Mouse (Mus musculus): ENCODE results near the gene Zfp511. TPM values are rescaled to one million over a fixed set of nuclear protein-coding genes. Genes with fewer than 3 reads are reported as not detected.

Gene Zfp511
- 32.2 and 32.9 TPM in 2 replicates for polyA plus RNA-seq (2015; fragmentation: Nextera tagmentation; extraction: Ambion mirVana)

DNA sequence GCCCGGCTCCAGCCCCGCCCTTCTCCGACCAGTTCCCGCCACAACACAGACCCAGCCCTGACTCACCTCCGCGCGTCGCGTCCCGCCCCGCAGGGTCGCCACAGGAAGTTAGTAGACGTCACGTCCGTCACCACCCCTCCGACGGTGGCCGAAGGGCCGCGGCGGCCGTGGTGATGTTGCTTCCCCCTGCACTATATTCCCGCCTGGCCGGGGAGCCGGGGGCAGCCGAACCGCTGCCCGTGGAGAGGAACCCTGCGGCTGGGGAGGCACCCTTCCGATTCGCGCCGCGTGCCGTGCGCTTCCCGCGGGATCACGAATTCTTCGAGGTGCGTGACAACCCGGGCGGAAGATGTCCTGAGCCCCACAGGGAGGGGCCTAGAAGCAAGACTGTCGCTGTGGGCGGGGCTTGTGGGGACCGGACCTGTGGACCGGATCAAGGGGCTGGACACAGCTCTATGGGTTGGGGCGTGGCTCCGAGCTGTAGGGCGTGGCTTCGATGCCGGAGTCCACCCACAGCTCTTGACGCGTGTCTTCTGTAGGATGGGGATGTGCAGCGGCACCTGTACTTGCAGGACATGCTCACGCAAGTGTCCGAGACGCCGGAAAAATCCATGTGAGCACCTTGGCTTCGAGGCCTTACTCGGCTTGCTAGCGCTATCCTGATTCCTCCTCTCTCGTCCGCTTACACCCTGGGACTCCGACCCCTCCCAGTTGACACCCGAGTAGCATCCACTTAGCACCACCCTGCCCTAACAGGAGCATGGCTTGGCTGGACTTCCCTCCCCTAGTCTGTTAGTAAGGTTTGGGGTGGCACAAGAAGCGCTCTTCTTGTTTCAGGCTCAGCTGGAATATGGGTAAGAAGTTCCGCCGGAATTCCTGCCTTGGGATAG lies at the start of gene Zfp511, which contains the start of gene Tubgcp2:
Gene Zfp511 (plus strand): TSS at position 111 of the 890 bp plus-strand sequence.
Gene Tubgcp2 (minus strand): TSS at position 389 of the 890 bp plus-strand sequence.
- Histone ChIP-seq H3K27ac (peak within 1 kb of the TSS; percentile 90), H3K9me3 (no peaks in the 10 kb centered on the region), H3K4me3 (replicated peaks) (peak within 1 kb of the TSS; percentile 87), H3K4me1 (replicated peaks) (peaks cover 12% of the 10 kb centered on the region), H3K9ac (peak within 1 kb of the TSS; percentile 84), H3K4me2 (replicated peaks) (peak within 1 kb of the TSS; percentile 94), H3K27me3 (replicated peaks) (no peaks in the 10 kb centered on the region), H3K36me3 (peaks cover 16% of the 10 kb centered on the region)
- peak; percentile 99 for ATAC-seq
- WGBS: 1% methylated on average over 68 of the region's 69 CpGs

GRCm38 (mm10) chr7:139988272-139988671 lies 47.9 kb upstream of the Zfp511 start:
- H3K4me2 ChIP-seq (replicated peaks): no peak overlapping the region
- H3K9me3 ChIP-seq: no peaks in the 10 kb centered on the region
- no peaks in the 10 kb centered on the region for H3K36me3 ChIP-seq
- WGBS: 90% methylated on average over 9 of the region's 9 CpGs
- H3K27me3 ChIP-seq (replicated peaks): no peaks in the 10 kb centered on the region
- no peak overlapping the region for H3K27ac ChIP-seq
- H3K4me1 ChIP-seq (replicated peaks): no peaks in the 10 kb centered on the region
- ATAC-seq: no peak
- no peak overlapping the region for H3K4me3 ChIP-seq (replicated peaks)
- H3K9ac ChIP-seq: no peak overlapping the region

DNA sequence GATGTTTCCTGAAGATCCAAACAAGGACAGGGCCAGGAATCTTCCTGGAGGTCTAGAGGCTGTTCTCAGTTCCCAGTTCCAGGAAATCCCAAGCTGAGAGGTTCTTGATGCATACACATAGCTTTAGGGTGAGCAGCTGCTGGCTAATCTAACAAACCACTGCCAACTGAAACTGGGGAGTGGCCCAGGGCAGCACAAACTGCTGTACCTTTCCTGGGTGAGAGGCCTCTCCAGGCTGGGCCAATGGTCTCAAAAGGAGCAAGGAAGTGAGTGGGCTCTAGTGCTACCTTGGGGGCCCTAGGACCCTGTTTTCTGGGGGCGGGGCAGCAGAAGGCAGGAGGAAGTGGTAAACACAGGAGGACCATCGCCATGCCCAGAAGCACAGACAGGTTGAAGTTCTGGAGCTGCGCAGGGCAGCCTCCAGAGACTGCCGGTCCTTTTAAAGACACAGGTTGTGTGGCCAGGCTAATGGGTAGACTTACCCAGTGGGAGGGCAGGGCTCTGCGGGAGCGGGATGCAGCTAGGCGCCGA lies 45.3 kb upstream of the Zfp511 start:
- no peaks in the 10 kb centered on the region for H3K9me3 ChIP-seq
- no peak overlapping the region for H3K27ac ChIP-seq
- H3K4me1 ChIP-seq (replicated peaks): no peaks in the 10 kb centered on the region
- no peak overlapping the region for H3K4me3 ChIP-seq (replicated peaks)
- ATAC-seq: peak; percentile 37; the same call in 1 of the 2 replicates
- 68% methylated on average over 8 of the region's 8 CpGs for WGBS
- H3K4me2 ChIP-seq (replicated peaks): no peak overlapping the region
- H3K9ac ChIP-seq: no peak overlapping the region
- H3K36me3 ChIP-seq: no peaks in the 10 kb centered on the region
- H3K27me3 ChIP-seq (replicated peaks): no peaks in the 10 kb centered on the region

DNA sequence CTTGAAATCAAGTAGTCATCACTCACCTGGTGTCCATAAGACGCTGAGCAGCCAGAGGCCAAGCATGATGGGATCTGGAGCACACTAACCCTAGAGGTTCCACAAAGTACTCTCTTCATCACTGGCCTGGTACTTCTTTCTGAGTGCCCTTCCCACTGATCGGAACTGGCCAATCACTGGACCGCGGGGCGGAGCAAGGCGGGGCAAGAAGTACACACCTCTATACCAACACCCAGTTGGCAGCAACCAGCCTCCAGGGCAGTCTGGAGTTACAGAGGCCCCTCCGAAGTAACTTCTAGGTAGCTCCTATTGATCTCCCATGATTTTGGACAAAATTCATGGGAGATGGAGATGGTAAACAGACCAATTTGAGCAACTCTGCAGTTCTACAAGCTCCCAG lies 43.8 kb upstream of the Zfp511 start, which contains the start of gene Adam8:
Gene Adam8 (minus strand): TSS at position 157 of the 400 bp plus-strand sequence.
- Histone ChIP-seq H3K4me1 (replicated peaks) (no peaks in the 10 kb centered on the region), H3K9ac (no peak within 1 kb of the TSS), H3K36me3 (peaks cover 6% of the 10 kb centered on the region), H3K4me2 (replicated peaks) (no peak within 1 kb of the TSS), H3K4me3 (replicated peaks) (no peak within 1 kb of the TSS), H3K27me3 (replicated peaks) (no peaks in the 10 kb centered on the region), H3K9me3 (no peaks in the 10 kb centered on the region), H3K27ac (no peak within 1 kb of the TSS)
- peak; percentile 77 for ATAC-seq
- 24% methylated on average over 7 of the region's 7 CpGs for WGBS

DNA sequence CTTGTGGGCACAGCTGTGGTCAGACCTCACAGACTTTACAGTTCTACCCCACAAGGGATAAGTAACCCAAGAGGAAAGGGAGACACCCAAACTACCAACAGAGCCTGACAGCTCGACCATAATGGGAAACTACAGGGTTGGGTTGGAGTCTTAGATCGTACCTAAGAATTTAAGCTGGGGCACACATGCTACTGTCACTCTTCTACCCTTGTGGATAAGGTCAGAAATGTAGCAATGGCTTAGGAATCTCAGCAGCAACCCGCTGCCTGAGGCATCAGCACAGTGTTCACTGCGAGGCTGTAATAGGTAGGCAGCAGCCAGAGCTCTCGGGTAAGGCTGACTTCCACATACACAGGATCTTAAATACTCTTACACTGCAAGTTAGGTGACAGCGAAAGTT lies 42.7 kb upstream of the Zfp511 start:
- no peak overlapping the region for H3K27ac ChIP-seq
- H3K4me1 ChIP-seq (replicated peaks): no peaks in the 10 kb centered on the region
- H3K4me2 ChIP-seq (replicated peaks): no peak overlapping the region
- no peak overlapping the region for H3K9ac ChIP-seq
- H3K4me3 ChIP-seq (replicated peaks): no peak overlapping the region
- no peak for ATAC-seq
- H3K27me3 ChIP-seq (replicated peaks): no peaks in the 10 kb centered on the region
- 91% methylated on average over 6 of the region's 6 CpGs for WGBS
- no peaks in the 10 kb centered on the region for H3K9me3 ChIP-seq
- peaks cover 8% of the 10 kb centered on the region for H3K36me3 ChIP-seq

- Histone ChIP-seq H3K4me3 (replicated peaks) (no peak overlapping the region), H3K27ac (no peak overlapping the region), H3K9ac (no peak overlapping the region), H3K36me3 (peaks cover 11% of the 10 kb centered on the region), H3K4me2 (replicated peaks) (no peak overlapping the region), H3K4me1 (replicated peaks) (no peaks in the 10 kb centered on the region), H3K27me3 (replicated peaks) (no peaks in the 10 kb centered on the region), H3K9me3 (no peaks in the 10 kb centered on the region)
- 76% methylated on average over 4 of the region's 4 CpGs for WGBS
- ATAC-seq: no peak
Observed at GRCm38 (mm10) chr7:139994202-139994601, 42.0 kb upstream of the Zfp511 start.

DNA sequence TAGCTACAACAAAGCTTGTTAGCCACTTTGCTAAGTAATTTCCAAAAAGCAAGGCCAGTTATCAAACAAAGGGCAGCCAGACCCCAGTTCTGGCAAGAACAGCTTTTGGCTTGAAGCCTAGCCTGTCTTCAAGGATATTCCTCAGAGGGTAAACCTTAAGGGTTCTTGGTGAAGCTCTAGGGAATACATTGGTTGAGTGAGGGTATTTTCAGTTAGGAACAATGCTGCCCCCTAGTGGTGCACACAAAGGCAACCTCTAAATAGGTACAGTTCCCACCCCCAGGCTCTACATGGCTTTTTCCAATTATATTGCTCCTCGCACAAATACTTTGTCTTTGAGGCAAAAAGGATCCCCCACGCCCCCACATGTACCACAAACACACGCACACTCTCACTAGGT lies 41.5 kb upstream of the Zfp511 start:
- Histone ChIP-seq H3K4me3 (replicated peaks) (no peak overlapping the region), H3K9me3 (no peaks in the 10 kb centered on the region), H3K4me2 (replicated peaks) (no peak overlapping the region), H3K4me1 (replicated peaks) (no peaks in the 10 kb centered on the region), H3K36me3 (peaks cover 11% of the 10 kb centered on the region), H3K9ac (no peak overlapping the region), H3K27me3 (replicated peaks) (no peaks in the 10 kb centered on the region), H3K27ac (no peak overlapping the region)
- no peak for ATAC-seq
- 47% methylated on average over 3 of the region's 3 CpGs for WGBS

DNA sequence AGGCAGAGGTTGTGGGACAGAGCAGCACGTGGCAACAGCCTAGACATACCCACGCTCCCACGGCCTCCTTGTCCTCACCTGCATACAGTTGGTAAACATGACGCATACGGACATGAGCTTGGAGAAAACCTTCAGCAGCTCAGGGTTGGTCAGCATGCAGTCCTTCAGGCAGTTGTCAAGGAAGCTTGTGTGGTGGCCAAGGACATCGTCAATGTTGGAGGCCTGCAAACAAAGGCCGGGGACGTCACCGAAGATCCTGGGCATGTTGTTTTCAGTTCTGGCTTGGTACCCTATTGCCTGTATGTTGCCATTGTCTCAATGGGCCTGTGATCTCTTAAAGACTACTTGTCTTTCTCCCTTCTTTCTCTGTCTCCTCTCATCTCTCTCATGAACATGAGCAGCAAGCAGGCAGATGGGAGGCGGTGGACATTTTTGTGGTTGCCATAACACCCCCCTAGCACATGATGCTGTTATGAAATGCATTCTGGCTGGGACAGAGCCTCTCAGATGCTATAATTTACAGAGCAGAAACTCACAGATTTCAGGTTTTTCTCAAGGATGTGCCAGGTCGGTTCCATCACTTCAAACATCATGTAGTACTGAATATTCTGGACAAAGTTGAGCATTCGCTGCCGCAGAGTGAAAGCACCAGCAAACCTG lies 37.4 kb upstream of the Zfp511 start:
- Histone ChIP-seq H3K4me2 (replicated peaks) (no peak overlapping the region), H3K4me1 (replicated peaks) (no peaks in the 10 kb centered on the region), H3K9me3 (no peaks in the 10 kb centered on the region), H3K4me3 (replicated peaks) (no peak overlapping the region), H3K36me3 (peaks cover 27% of the 10 kb centered on the region), H3K27me3 (replicated peaks) (no peaks in the 10 kb centered on the region), H3K9ac (no peak overlapping the region), H3K27ac (no peak overlapping the region)
- no peak for ATAC-seq
- WGBS: 92% methylated on average over 13 of the region's 13 CpGs

DNA sequence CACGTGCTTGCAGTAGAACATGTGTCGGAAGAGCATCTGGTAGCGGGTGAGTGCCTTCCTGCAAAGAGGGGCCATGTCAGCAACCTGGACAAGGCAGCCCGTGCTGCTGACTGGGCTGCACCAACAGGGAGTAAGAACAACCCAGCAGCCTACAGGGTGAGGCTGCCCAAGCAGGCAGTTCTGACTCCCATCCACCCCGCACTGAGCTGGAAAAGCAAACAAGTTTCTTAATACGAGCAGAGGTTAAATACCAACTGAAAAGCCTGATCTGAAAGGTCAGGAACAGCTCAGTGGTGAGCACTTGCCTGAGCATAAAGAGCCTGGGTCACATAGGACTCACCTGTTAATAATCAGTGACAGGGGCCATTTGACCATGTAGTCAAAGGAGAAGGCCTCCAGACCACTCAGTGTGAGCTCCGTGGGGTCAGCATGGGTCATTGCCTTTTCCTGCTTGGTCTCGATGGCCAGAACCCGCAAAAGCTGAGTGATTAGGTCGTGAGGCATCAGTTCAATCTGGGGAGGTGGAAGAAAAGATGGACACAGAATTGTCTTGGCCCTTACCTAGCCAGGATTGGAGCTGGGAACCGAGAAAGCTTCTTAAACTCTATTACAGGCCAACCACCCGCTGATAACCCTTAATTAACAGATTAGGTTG lies 35.0 kb upstream of the Zfp511 start:
- H3K27me3 ChIP-seq (replicated peaks): no peaks in the 10 kb centered on the region
- 86% methylated on average over 12 of the region's 12 CpGs for WGBS
- H3K36me3 ChIP-seq: peaks cover 42% of the 10 kb centered on the region
- H3K4me3 ChIP-seq (replicated peaks): no peak overlapping the region
- H3K4me1 ChIP-seq (replicated peaks): no peaks in the 10 kb centered on the region
- no peak overlapping the region for H3K4me2 ChIP-seq (replicated peaks)
- H3K9me3 ChIP-seq: no peaks in the 10 kb centered on the region
- H3K27ac ChIP-seq: no peak overlapping the region
- ATAC-seq: no peak
- H3K9ac ChIP-seq: no peak overlapping the region

DNA sequence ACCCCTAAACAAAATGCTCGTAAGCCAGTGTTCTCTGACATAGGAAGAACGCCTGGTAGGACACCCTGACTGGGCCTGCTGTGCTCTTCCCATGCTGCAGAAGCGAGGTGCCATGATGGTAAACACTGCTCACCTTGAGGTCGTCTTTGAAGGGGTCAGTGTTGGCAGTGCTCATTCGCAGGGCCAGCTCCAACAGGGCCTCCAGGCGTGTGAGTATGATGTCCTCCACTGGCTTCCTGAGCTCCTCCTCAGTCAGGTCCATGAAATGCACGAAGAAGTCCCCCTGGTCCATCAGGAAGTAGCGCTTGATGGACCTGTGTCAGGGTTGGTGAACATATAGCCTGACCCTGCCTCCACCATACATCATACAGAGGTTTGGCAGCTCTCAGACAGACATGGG lies 31.5 kb upstream of the Zfp511 start:
- H3K27me3 ChIP-seq (replicated peaks): no peaks in the 10 kb centered on the region
- peaks cover 37% of the 10 kb centered on the region for H3K36me3 ChIP-seq
- H3K4me2 ChIP-seq (replicated peaks): no peak overlapping the region
- H3K4me3 ChIP-seq (replicated peaks): no peak overlapping the region
- H3K27ac ChIP-seq: no peak overlapping the region
- H3K9ac ChIP-seq: no peak overlapping the region
- no peaks in the 10 kb centered on the region for H3K4me1 ChIP-seq (replicated peaks)
- WGBS: 86% methylated on average over 8 of the region's 8 CpGs
- ATAC-seq: no peak
- H3K9me3 ChIP-seq: no peaks in the 10 kb centered on the region

DNA sequence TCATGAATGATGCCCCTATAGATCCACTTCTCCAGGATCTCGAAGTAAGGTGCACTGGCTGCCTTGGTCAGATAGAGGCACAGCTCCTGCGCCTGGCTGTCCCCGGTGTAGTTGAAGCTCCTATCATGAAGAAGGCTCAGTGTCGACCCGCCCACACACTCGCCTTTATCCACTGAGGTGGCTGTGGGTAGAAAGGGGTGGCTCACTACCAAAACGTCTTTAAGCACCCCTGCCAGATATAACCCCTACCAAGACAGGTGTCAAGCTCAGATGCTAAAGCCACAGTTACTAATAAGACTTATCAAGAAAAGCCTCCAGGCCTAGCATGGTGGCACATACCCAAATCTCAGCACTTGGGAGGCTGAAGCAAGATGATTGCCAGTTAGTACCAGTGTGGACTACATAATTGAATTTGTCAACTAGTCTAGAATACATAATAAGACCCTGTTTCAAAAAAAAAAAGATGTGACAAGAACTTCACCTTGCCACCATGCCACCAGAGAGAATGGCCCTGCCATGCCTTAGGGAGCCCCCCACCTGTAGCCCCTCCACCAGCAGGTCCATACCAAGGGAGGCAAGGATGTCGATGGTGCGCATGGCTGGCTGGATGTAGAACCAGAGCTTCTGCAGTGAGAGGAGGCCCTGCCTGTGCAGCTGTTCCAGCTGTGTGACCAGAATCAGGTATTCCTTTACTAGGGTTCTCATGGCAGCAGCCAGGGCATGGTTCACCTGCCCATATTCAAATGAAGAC lies 29.2 kb upstream of the Zfp511 start:
- Histone ChIP-seq H3K4me1 (replicated peaks) (no peaks in the 10 kb centered on the region), H3K9ac (no peak overlapping the region), H3K4me3 (replicated peaks) (no peak overlapping the region), H3K4me2 (replicated peaks) (no peak overlapping the region), H3K27me3 (replicated peaks) (no peaks in the 10 kb centered on the region), H3K36me3 (peaks cover 28% of the 10 kb centered on the region), H3K9me3 (no peaks in the 10 kb centered on the region), H3K27ac (no peak overlapping the region)
- ATAC-seq: no peak
- 93% methylated on average over 9 of the region's 9 CpGs for WGBS

All from intestine, embryonic 15.5 days (tissue).